In the genomic region with DNA sequence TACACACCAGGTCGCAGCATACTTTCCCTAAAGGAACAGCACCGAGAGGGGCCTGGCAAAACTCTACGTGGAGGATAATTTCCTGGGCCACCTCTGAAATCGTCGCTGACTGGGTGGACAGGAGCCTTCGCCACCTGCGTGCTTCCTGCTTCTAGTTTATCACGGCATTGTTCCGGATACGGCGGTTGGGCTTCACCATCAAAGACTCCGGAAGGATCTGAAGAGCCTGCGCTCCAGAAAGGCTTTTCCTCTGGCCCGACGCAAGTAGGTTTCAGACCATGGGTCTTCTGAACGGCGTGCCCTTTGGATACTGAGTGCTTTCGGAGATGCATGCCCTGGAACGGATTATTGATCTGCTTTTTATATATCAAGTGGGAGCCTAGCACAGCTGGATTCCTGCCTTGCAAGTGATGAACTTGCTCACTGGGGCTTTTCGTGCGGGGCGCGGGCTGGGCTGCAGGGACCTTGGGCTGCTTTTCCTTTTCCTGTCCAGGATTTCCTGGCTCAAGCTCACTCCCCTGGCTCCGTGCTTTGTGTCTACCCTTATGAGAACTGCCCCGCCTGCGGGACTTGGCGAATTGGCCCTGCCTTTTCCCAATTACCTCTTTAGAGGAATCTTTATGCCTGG, we compare ENCODE assay signal across 8 mouse cellular contexts. TPM values are rescaled to one million over a fixed set of nuclear protein-coding genes. Genes with fewer than 3 reads are reported as not detected.
DNase-seq lines count a peak whose midpoint lies in the region; ATAC-seq and TF ChIP-seq lines count a peak whose summit lies in the region.

No protein-coding gene starts in this region.

- peak overlapping the region; percentile 27; the same call in 1 of the 2 replicates for H3K4me3 ChIP-seq in lung, embryonic 16.5 days (ENCODE audit: low read length)
- H3K4me3 ChIP-seq in thymus, adult 2 months (ENCODE audit: control insufficient read depth, insufficient read depth, low read length): peak overlapping the region; percentile 45

- H3K27me3 ChIP-seq in lung, embryonic 16.5 days (ENCODE audit: control insufficient read depth, insufficient read depth, low read depth, low read length): no peaks in the 10 kb centered on the region
- no peaks in the 10 kb centered on the region for H3K27me3 ChIP-seq in thymus, adult 2 months (ENCODE audit: control insufficient read depth, insufficient read depth, low read length)

- TF ChIP-seq CTCF in thymus, adult 2 months (IDR thresholded peaks at IDR 0.05; ENCODE audit: borderline replicate concordance, control insufficient read depth, extremely low read depth, insufficient read depth, low read length, poor library complexity): no peak

- no peaks in the 10 kb centered on the region for H3K9me3 ChIP-seq in lung, embryonic 16.5 days (ENCODE audit: control insufficient read depth, low read length)

- H3K9ac ChIP-seq in lung, embryonic 16.5 days (ENCODE audit: low read length): peak overlapping the region; percentile 47

- TF ChIP-seq POLR2A in thymus, adult 2 months (IDR thresholded peaks at IDR 0.05; ENCODE audit: control insufficient read depth, extremely low read depth, insufficient read depth, low read length, poor library complexity): peak; percentile 23; the same call in 1 of the 2 replicates

- peak overlapping the region; percentile 41 for H3K4me2 ChIP-seq in lung, embryonic 16.5 days (ENCODE audit: low read depth, low read length)

- peak; percentile 86 for DNase-seq in 416B (ENCODE audit: low read depth)
- DNase-seq in T-cell, adult 2 months (ENCODE audit: low spot score): peak; percentile 76
- peak; percentile 82 to 86 for DNase-seq in heart, adult 18-20 months
- DNase-seq in kidney, adult 8-10 months: peak; percentile 40 to 56
- peak; percentile 65 for DNase-seq in thymus, adult 2 months
- DNase-seq in retina, embryonic 14.5 days (ENCODE audit: low spot score): no peak
- DNase-seq in cerebellum, adult 11-12 months: no peak

- no peaks in the 10 kb centered on the region for H3K36me3 ChIP-seq in lung, embryonic 16.5 days (ENCODE audit: control insufficient read depth, insufficient read depth, low read length)
- H3K36me3 ChIP-seq in thymus, adult 2 months (ENCODE audit: control insufficient read depth, insufficient read depth, low read length): no peaks in the 10 kb centered on the region

- H3K4me1 ChIP-seq in lung, embryonic 16.5 days (replicated peaks; ENCODE audit: control insufficient read depth, insufficient read depth, low read length): no peaks in the 10 kb centered on the region
- peaks cover 19% of the 10 kb centered on the region for H3K4me1 ChIP-seq in thymus, adult 2 months (replicated peaks; ENCODE audit: control insufficient read depth, insufficient read depth, low read length)

- peak; percentile 86 for ATAC-seq in lung, embryonic 16.5 days (ENCODE audit: low read depth)

- H3K27ac ChIP-seq in lung, embryonic 16.5 days (ENCODE audit: low read length): peak overlapping the region; percentile 84
- no peak overlapping the region for H3K27ac ChIP-seq in thymus, adult 2 months (ENCODE audit: control insufficient read depth, insufficient read depth, low read length)

- 46% methylated on average over 27 of the region's 27 CpGs for WGBS in lung, embryonic 16.5 days
- WGBS in thymus, adult 2 months: 7% methylated on average over 27 of the region's 27 CpGs

RNA-seq across cellular contexts. Expression of a gene that starts 14.1 kb away (rescaled TPM):
- 10 to 100 TPM; 46.8 to 51.0 TPM for total RNA-seq in heart, adult 18-20 months (2021)
- polyA plus RNA-seq in lung, embryonic 16.5 days (2015; fragmentation: Nextera tagmentation; extraction: Ambion mirVana): 115 and 120 TPM in 2 replicates
- 12.9 and 13.6 TPM in 2 replicates for polyA plus RNA-seq in thymus, adult 2 months (2012; rRNA removed)

Comparison
In these comparisons a context has a peak if more than half of its experiments do, and no peak if none do; other contexts are left out.
1. DNase-seq: peak in 416B (single experiment), T-cell, adult 2 months (single experiment), heart, adult 18-20 months (2 of 2), kidney, adult 8-10 months (2 of 2) and thymus, adult 2 months (single experiment); none in retina, embryonic 14.5 days (single experiment) and cerebellum, adult 11-12 months (single experiment).